ENCODE assay signal across 8 mouse cellular contexts in genomic region chr19:29101591-29101990, GRCm38 (mm10). TPM values are rescaled to one million over a fixed set of nuclear protein-coding genes. Genes with fewer than 3 reads are reported as not detected.
DNase-seq lines count a peak whose midpoint lies in the region; ATAC-seq and TF ChIP-seq lines count a peak whose summit lies in the region.

No protein-coding gene starts in this region.

- H3K4me2 ChIP-seq in hindbrain, embryonic 14.5 days (replicated peaks) = peak overlapping the region; percentile 64
- peak overlapping the region; percentile 81 for H3K4me2 ChIP-seq in midbrain, embryonic 12.5 days (replicated peaks)

- H3K4me3 ChIP-seq in heart, embryonic 10.5 days = peak overlapping the region; percentile 98
- H3K4me3 ChIP-seq in testis, adult 2 months (ENCODE audit: control insufficient read depth, low read depth, low read length) = peak overlapping the region; percentile 94
- peak overlapping the region; percentile 90 for H3K4me3 ChIP-seq in hindbrain, embryonic 14.5 days (replicated peaks; ENCODE audit: low read length)
- peak overlapping the region; percentile 89 for H3K4me3 ChIP-seq in midbrain, embryonic 12.5 days

- 0% methylated on average over 27 of the region's 27 CpGs for WGBS in heart, embryonic 10.5 days
- under 1% methylated on average over 27 of the region's 27 CpGs for WGBS in hindbrain, embryonic 14.5 days
- under 1% methylated on average over 27 of the region's 27 CpGs for WGBS in midbrain, embryonic 12.5 days

- peaks cover 23% of the 10 kb centered on the region for H3K4me1 ChIP-seq in heart, embryonic 10.5 days
- peaks cover 2% of the 10 kb centered on the region; the same call in 1 of the 2 replicates for H3K4me1 ChIP-seq in testis, adult 2 months (ENCODE audit: control insufficient read depth, insufficient read depth, low read length)
- H3K4me1 ChIP-seq in hindbrain, embryonic 14.5 days (replicated peaks; ENCODE audit: control insufficient read depth, insufficient read depth, low read length) = peaks cover 5% of the 10 kb centered on the region
- peaks cover 14% of the 10 kb centered on the region for H3K4me1 ChIP-seq in midbrain, embryonic 12.5 days

- no peak for TF ChIP-seq POLR2A in testis, adult 2 months (IDR thresholded peaks at IDR 0.05; ENCODE audit: control insufficient read depth, low read depth, low read length)

- peak overlapping the region; percentile 75 for H3K9ac ChIP-seq in hindbrain, embryonic 14.5 days
- H3K9ac ChIP-seq in midbrain, embryonic 12.5 days (replicated peaks) = peak overlapping the region; percentile 72

- no peak for TF ChIP-seq CTCF in testis, adult 2 months (IDR thresholded peaks at IDR 0.05; ENCODE audit: control insufficient read depth, insufficient read depth, insufficient replicate concordance, low read depth, low read length)

- H3K27me3 ChIP-seq in heart, embryonic 10.5 days (ENCODE audit: insufficient read depth, poor library complexity, severe bottlenecking) = no peaks in the 10 kb centered on the region
- no peaks in the 10 kb centered on the region for H3K27me3 ChIP-seq in testis, adult 2 months (ENCODE audit: control insufficient read depth, insufficient read depth, low read length)
- H3K27me3 ChIP-seq in hindbrain, embryonic 14.5 days (ENCODE audit: control insufficient read depth, insufficient read depth, low read length) = no peaks in the 10 kb centered on the region
- H3K27me3 ChIP-seq in midbrain, embryonic 12.5 days = peaks cover 5% of the 10 kb centered on the region

- peak overlapping the region; percentile 91 for H3K27ac ChIP-seq in heart, embryonic 10.5 days
- no peak overlapping the region; the same call in 1 of the 2 replicates for H3K27ac ChIP-seq in testis, adult 2 months (ENCODE audit: control insufficient read depth, insufficient read depth, low read depth, low read length)
- H3K27ac ChIP-seq in hindbrain, embryonic 14.5 days = no peak overlapping the region
- no peak overlapping the region for H3K27ac ChIP-seq in midbrain, embryonic 12.5 days (replicated peaks)

- 0 out of 2 replicates have a peak, but pooled peaks cover under 1% of the 10 kb centered on the region for H3K36me3 ChIP-seq in heart, embryonic 10.5 days
- no peaks in the 10 kb centered on the region for H3K36me3 ChIP-seq in testis, adult 2 months (ENCODE audit: control insufficient read depth, insufficient read depth, low read length)
- no peaks in the 10 kb centered on the region for H3K36me3 ChIP-seq in hindbrain, embryonic 14.5 days (replicated peaks; ENCODE audit: control insufficient read depth, insufficient read depth)
- H3K36me3 ChIP-seq in midbrain, embryonic 12.5 days = no peaks in the 10 kb centered on the region; the same call in 1 of the 2 replicates

- DNase-seq in heart, embryonic 10.5 days (ENCODE audit: low spot score) = no peak
- DNase-seq in heart, adult 11 months = no peak
- DNase-seq in testis, postnatal 10 days (ENCODE audit: low spot score) = no peak
- DNase-seq in hindbrain, embryonic 14.5 days (ENCODE audit: low spot score) = peak; percentile 63
- no peak for DNase-seq in gastrocnemius, adult 18-20 months (ENCODE audit: low spot score)
- no peak for DNase-seq in urinary bladder, adult 18-20 months (ENCODE audit: low spot score in 2 of 2)

- ATAC-seq in hindbrain, embryonic 14.5 days (ENCODE audit: low FRiP score) = peak; percentile 26
- no peak for ATAC-seq in midbrain, embryonic 12.5 days (ENCODE audit: low FRiP score, low read depth)

- H3K9me3 ChIP-seq in heart, embryonic 10.5 days = no peaks in the 10 kb centered on the region
- no peaks in the 10 kb centered on the region for H3K9me3 ChIP-seq in hindbrain, embryonic 14.5 days (ENCODE audit: control insufficient read depth, low read length)
- no peaks in the 10 kb centered on the region for H3K9me3 ChIP-seq in midbrain, embryonic 12.5 days

RNA-seq across cellular contexts. Expression of gene Rcl1, which starts 0.4 kb away (rescaled TPM):
- polyA plus RNA-seq in heart, embryonic 10.5 days (2016; fragmentation: Nextera tagmentation; extraction: Ambion mirVana) = 38.9 and 64.4 TPM in 2 replicates
- 4.7 and 5.8 TPM in 2 replicates for polyA plus RNA-seq in testis, adult 2 months (2012; rRNA removed)
- 30.8 and 34.8 TPM in 2 replicates for polyA plus RNA-seq in hindbrain, embryonic 14.5 days (2014; fragmentation: Nextera tagmentation; extraction: Ambion mirVana)
- 35.3 and 41.0 TPM in 2 replicates for polyA plus RNA-seq in midbrain, embryonic 12.5 days (2016; fragmentation: Nextera tagmentation; extraction: Ambion mirVana)
- total RNA-seq in gastrocnemius, adult 18-20 months (2021) = 1 to 10 TPM; 5.6 to 5.8 TPM

RNA-seq across cellular contexts. Expression of gene Ak3, which starts 53.8 kb away (rescaled TPM):
- polyA plus RNA-seq in heart, embryonic 10.5 days (2016; fragmentation: Nextera tagmentation; extraction: Ambion mirVana) = 77.8 TPM in 2 replicates
- polyA plus RNA-seq in testis, adult 2 months (2012; rRNA removed) = 13.2 and 13.6 TPM in 2 replicates
- 69.8 and 88.2 TPM in 2 replicates for polyA plus RNA-seq in hindbrain, embryonic 14.5 days (2014; fragmentation: Nextera tagmentation; extraction: Ambion mirVana)
- polyA plus RNA-seq in midbrain, embryonic 12.5 days (2016; fragmentation: Nextera tagmentation; extraction: Ambion mirVana) = 77.2 and 78.0 TPM in 2 replicates
- 10 to 100 TPM; 33.4 to 44.6 TPM for total RNA-seq in gastrocnemius, adult 18-20 months (2021)
